Mouse (Mus musculus) heart, embryonic 14.5 days (tissue): ENCODE data around the gene Rtp4. TPM values are rescaled to one million over a fixed set of nuclear protein-coding genes. Genes with fewer than 3 reads are reported as not detected.

ENCODE experiments used
- ATAC-seq: fragments of 200-750 bp; cut with Nextera tagmentation; 2 replicates; pipeline ENCODE4 v1.8.0; 2017; ENCODE audit warnings: low read depth, moderate TSS enrichment; ENCODE audit not compliant: insufficient number of reproducible peaks, insufficient read depth, low FRiP score
- H3K27ac ChIP-seq, 2 experiments: fragments of 200-500 bp in 1 of 2; fragments of 300-500 bp in 1 of 2; sonication (generic) in 1 of 2; replicated peaks in 1 of 2; 2 replicates each; pipeline ENCODE4 v1.5.1; 2012 to 2014; ENCODE audit warnings: low read depth in 2 of 2, low read length in 2 of 2, control low read depth in 1 of 2, mild to moderate bottlenecking in 1 of 2, mixed read lengths in 1 of 2; ENCODE audit not compliant: control insufficient read depth in 1 of 2, insufficient read depth in 1 of 2
- H3K27me3 ChIP-seq: fragments of 300-500 bp; sonication (generic); 2 replicates; pipeline ENCODE4 v1.6.1; 2014; ENCODE audit warnings: mild to moderate bottlenecking, low read length, control low read depth; ENCODE audit not compliant: control insufficient read depth, insufficient read depth
- H3K36me3 ChIP-seq: fragments of 300-500 bp; sonication (generic); 2 replicates; pipeline ENCODE4 v1.6.1; 2014; ENCODE audit warnings: mild to moderate bottlenecking, control low read depth, low read length, mixed read lengths; ENCODE audit not compliant: control insufficient read depth, insufficient read depth
- H3K4me1 ChIP-seq, 2 experiments: fragments of 200-500 bp in 1 of 2; fragments of 300-500 bp in 1 of 2; sonication (generic) in 1 of 2; 2 replicates each; pipeline ENCODE4 v1.6.1; 2012 to 2014; ENCODE audit warnings: low read length in 2 of 2, control low read depth in 1 of 2, mixed read lengths in 1 of 2; ENCODE audit not compliant: control insufficient read depth in 2 of 2, insufficient read depth in 2 of 2
- H3K4me2 ChIP-seq: fragments of 300-500 bp; sonication (generic); 2 replicates; pipeline ENCODE4 v1.6.1; 2014; ENCODE audit warnings: mild to moderate bottlenecking, low read length
- H3K4me3 ChIP-seq, 2 experiments: fragments of 200-500 bp in 1 of 2; fragments of 300-500 bp in 1 of 2; sonication (generic) in 1 of 2; 2 replicates each; pipeline ENCODE4 v1.5.1; 2012 to 2014; ENCODE audit warnings: low read length in 2 of 2, mild to moderate bottlenecking in 2 of 2, control low read depth in 1 of 2, low read depth in 1 of 2, moderate library complexity in 1 of 2; ENCODE audit not compliant: control insufficient read depth in 1 of 2, insufficient read depth in 1 of 2
- H3K9ac ChIP-seq: fragments of 300-500 bp; sonication (generic); 2 replicates; pipeline ENCODE4 v1.6.1; 2014; ENCODE audit warnings: mild to moderate bottlenecking, low read length
- H3K9me3 ChIP-seq: fragments of 300-500 bp; sonication (generic); 2 replicates; pipeline ENCODE4 v1.6.1; 2016; ENCODE audit warnings: low read length, control low read depth; ENCODE audit not compliant: control insufficient read depth
- WGBS: fragments of 180-500 bp; shearing (Covaris S2); extraction: QIAGEN DNeasy Blood & Tissue Kit; methylation state at CpG from one replicate; pipeline ENCODE4 v1.1.7; 2014; 5-methylcytosine and 5-hydroxymethylcytosine counted together
- polyA plus RNA-seq: library from polyadenylated mRNA; unstranded; fragments of >200 nt; fragmentation: Nextera tagmentation; extraction: Ambion mirVana; gene quantifications from 2 replicates; pipeline ENCODE4 v1.2.1, GENCODE M21; 2014

Gene Rtp4
- polyA plus RNA-seq, 1 experiment from 2014 or later: 7.8 TPM

DNA sequence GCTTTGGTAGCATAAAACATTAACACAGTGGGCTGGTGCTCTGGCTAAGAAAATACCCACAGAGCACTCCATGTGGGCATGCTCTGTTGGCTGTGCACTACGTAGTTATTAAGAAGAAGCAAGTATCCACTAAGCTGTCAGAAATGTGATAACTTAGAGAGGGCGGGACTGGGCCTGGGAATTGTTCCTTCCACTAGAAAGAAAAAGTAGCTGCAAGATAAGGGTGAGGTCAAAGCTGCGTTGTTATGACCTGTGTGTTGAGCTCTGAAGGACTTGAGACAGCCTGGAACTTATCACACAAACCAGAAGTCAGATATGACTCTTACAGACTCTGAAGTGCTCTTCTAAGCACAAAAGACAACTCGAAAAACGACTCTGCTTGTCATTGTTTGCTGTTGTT, 19.5 kb upstream of the Rtp4 start:
- peak overlapping the region; percentile 81 to 82; a peak in 3 of 4 replicates for H3K27ac ChIP-seq
- WGBS: 4% methylated on average over 5 of the region's 5 CpGs
- H3K4me2 ChIP-seq: no peak overlapping the region
- no peaks in the 10 kb centered on the region for H3K9me3 ChIP-seq
- H3K27me3 ChIP-seq: no peaks in the 10 kb centered on the region; the same call in 1 of the 2 replicates
- no peaks in the 10 kb centered on the region for H3K36me3 ChIP-seq
- H3K4me1 ChIP-seq: peaks cover 30 to 80% of the 10 kb centered on the region in 2 experiments
- H3K4me3 ChIP-seq: no peak overlapping the region
- no peak for ATAC-seq
- no peak overlapping the region for H3K9ac ChIP-seq

DNA sequence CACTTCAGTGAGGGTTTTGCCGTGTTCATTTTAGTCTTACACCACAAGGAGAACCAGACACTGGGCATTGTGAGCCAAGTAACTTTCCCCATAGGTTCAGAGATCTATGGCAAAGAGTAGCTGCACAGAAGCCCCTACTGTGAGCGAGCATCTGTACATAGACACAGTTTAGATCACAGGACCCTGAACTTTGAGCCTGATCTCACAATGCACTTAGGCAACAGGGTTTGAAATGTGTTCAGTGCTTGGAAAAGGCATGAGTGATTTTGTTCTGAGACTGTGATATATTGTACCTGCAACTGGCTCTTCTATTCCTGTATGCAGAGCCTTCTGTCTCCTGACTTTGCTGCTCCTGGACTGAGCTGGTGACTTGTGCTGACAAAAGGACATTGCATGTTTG, 18.8 kb upstream of the Rtp4 start:
- Histone ChIP-seq H3K4me1 (peaks cover 33 to 78% of the 10 kb centered on the region in 2 experiments), H3K9ac (no peak overlapping the region), H3K4me2 (no peak overlapping the region), H3K9me3 (no peaks in the 10 kb centered on the region), H3K4me3 (no peak overlapping the region), H3K27ac (peak overlapping the region; percentile 81 to 82), H3K27me3 (no peaks in the 10 kb centered on the region; the same call in 1 of the 2 replicates), H3K36me3 (no peaks in the 10 kb centered on the region)
- no peak for ATAC-seq
- WGBS: 47% methylated on average over 2 of the region's 2 CpGs

DNA sequence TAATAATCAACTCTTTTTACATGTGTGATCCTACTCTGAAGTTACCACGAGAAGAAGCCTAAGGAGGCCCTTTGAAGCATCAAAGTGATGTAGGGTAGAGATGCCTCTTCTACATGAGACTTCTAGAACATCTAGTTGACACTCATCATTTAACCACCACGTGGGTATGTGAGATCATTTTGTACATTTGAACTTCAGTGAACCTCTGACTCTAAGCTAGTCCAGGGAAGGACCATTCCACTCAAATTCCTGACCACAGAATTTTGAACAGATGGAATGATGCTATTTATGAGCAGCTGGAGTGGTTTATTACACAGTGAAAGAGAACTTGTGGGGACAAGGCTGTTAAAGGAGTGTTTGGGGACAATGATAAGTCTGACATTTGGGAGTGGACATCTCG, 17.6 kb upstream of the Rtp4 start:
- H3K4me3 ChIP-seq: no peak overlapping the region
- no peaks in the 10 kb centered on the region; the same call in 1 of the 2 replicates for H3K27me3 ChIP-seq
- no peaks in the 10 kb centered on the region for H3K36me3 ChIP-seq
- no peak for ATAC-seq
- H3K4me2 ChIP-seq: no peak overlapping the region
- no peaks in the 10 kb centered on the region for H3K9me3 ChIP-seq
- no peak overlapping the region for H3K9ac ChIP-seq
- no peak overlapping the region for H3K27ac ChIP-seq
- WGBS: 65% methylated on average over 3 of the region's 3 CpGs
- peaks cover 31 to 67% of the 10 kb centered on the region in 2 experiments for H3K4me1 ChIP-seq

DNA sequence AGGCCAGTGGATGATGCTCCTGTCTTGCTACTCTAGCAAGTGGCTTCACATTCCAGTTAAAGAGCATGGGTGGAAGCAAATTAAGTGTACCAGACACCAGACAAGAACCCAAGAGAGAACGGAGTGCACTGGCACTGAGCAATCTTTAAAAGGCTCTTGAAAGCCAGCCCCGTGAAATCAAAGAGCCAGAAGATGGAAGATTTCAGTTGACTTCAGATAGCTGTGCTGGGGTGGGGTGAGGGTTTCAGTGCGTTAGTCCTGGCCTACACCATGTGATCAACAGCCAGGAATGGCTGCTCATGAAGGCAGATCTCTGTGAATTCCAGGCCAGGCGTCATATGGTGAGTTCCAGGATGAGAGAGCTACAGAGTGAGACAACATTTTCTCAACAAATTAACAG, 16.7 kb upstream of the Rtp4 start:
- Histone ChIP-seq H3K4me3 (no peak overlapping the region), H3K4me1 (peaks cover 29 to 58% of the 10 kb centered on the region in 2 experiments), H3K36me3 (no peaks in the 10 kb centered on the region), H3K9me3 (no peaks in the 10 kb centered on the region), H3K9ac (no peak overlapping the region), H3K27ac (peak overlapping the region in 1 of 2 experiments; percentile 34; a peak in 1 of 4 replicates), H3K27me3 (no peaks in the 10 kb centered on the region; the same call in 1 of the 2 replicates), H3K4me2 (no peak overlapping the region)
- 43% methylated on average over 4 of the region's 4 CpGs for WGBS
- ATAC-seq: no peak

DNA sequence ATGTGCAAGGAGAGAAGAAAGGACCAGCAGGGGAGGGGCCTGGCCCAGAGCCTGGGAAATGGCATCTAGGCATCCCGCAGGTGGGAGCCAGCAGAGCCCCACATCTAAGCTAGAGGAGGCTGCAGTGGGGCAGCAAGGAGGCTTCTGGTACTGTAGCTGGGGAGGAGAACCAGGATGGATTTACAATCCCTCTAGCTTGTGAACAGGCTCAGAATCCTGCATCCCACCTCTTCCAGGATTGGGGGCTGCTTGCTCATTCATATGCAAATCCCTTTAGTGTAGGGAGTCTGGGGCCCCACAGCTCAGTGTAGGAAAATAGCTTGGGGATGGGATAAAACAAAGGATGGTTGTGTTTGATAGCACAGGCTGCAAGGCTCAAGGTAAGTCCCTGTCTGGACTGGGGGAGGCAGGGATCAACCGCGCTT, 15.8 kb upstream of the Rtp4 start:
- no peak overlapping the region for H3K4me3 ChIP-seq
- no peak for ATAC-seq
- no peak overlapping the region for H3K9ac ChIP-seq
- no peaks in the 10 kb centered on the region for H3K36me3 ChIP-seq
- H3K4me2 ChIP-seq: no peak overlapping the region
- peaks cover 28 to 49% of the 10 kb centered on the region in 2 experiments for H3K4me1 ChIP-seq
- 73% methylated on average over 3 of the region's 3 CpGs for WGBS
- no peaks in the 10 kb centered on the region for H3K9me3 ChIP-seq
- no peaks in the 10 kb centered on the region; the same call in 1 of the 2 replicates for H3K27me3 ChIP-seq
- no peak overlapping the region for H3K27ac ChIP-seq

DNA sequence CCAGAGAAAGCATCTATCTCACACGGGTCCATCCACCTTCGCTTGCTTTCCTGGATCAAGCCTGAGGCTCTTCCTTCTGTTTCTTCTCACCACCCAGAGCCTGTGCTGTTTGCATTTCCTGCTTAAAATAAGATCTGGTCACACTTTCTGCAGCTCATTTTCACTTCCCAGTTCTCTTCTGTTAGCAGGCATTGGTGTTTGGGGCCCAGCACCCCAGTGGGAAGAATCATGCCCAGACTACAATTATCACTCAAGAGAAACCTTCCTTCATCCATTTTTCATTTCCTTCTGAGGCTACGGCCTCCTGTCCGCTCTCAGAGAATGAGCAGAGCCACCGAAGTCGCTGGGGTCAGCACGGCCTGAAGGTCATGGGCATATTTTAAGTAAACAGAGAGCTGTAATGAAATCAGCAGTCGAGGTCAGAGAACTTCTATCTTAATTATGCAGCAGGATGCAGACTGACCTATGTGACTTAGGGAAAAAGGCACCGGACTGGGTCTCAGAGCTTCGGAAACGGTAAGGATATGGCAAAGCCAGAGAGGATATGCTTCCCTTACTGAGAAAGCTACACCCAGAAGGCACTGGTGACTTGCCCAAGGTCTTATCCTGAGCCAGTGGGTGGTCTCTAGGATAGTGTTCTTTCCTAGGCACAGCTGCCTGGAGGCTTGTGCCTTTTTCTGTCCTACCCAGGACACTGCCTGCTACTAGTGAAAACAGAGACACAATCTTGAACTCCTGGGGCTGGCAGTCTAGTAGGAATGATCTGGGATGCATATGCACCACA, 14.0 kb upstream of the Rtp4 start:
- no peaks in the 10 kb centered on the region for H3K9me3 ChIP-seq
- H3K27ac ChIP-seq: 0 out of 4 replicates have a peak overlapping the region, but pooled peaks have one; percentile 12 to 38
- no peak overlapping the region for H3K9ac ChIP-seq
- 43% methylated on average over 11 of the region's 11 CpGs for WGBS
- no peak overlapping the region for H3K4me3 ChIP-seq
- H3K27me3 ChIP-seq: no peaks in the 10 kb centered on the region; the same call in 1 of the 2 replicates
- no peak overlapping the region for H3K4me2 ChIP-seq
- no peak for ATAC-seq
- H3K36me3 ChIP-seq: no peaks in the 10 kb centered on the region
- peaks cover 24 to 35% of the 10 kb centered on the region in 2 experiments for H3K4me1 ChIP-seq

DNA sequence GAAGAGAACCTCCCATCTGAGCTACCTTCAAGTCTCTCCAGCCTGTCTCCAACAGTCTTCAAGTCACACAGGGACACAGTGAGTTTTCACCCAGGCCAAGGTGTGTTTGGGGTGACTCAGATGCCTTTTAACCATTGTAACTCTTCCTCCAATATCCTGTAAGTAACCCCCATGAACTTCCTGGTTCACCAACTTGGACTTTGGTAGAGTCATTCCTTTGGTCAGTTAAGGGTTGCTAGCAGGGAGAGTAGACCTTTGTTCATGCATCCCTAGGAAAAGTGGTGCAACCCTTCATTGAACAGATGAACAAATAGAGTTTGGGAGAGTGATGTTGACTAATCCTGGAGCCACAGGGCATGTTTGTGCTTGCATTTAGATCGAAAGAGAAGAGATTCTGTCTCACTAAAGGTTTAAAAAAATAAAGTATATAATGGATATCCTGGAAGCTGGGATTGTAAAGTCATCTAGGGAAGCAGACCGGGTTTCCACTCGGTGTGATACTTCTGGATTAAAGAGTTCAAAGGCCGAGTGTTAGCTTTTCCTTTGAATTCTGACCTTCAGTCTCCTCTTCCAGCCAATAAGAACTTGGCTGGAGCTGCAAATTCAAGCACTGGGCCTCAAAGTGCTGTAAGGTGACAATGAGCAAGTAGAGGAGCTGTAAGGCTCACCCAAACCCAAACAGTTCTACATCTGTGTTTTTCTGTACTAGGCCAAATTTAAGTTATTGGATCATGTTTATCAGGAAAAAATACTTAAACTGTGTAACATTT, 8.7 kb upstream of the Rtp4 start:
- Histone ChIP-seq H3K4me3 (no peak overlapping the region), H3K4me1 (peaks cover 13 to 15% of the 10 kb centered on the region in 2 experiments), H3K27me3 (no peaks in the 10 kb centered on the region), H3K9ac (no peak overlapping the region), H3K9me3 (no peaks in the 10 kb centered on the region), H3K4me2 (no peak overlapping the region), H3K36me3 (no peaks in the 10 kb centered on the region), H3K27ac (no peak overlapping the region)
- WGBS: 69% methylated on average over 4 of the region's 4 CpGs
- no peak for ATAC-seq
